Mouse (Mus musculus) lung, postnatal 0 days (tissue): ENCODE measurements around the gene Ppara. TPM values are rescaled to one million over a fixed set of nuclear protein-coding genes. Genes with fewer than 3 reads are reported as not detected.

Source experiments
- ATAC-seq: fragments of 200-750 bp; cut with Nextera tagmentation; 2 replicates; pipeline ENCODE4 v1.8.0; 2017; ENCODE audit warnings: moderate library complexity
- DNase-seq: peaks from one replicate; pipeline ENCODE4 v3.0.0-alpha.2; 2016; ENCODE audit warnings: low spot score
- H3K27ac ChIP-seq: fragments of 300-500 bp; sonication (generic); 2 replicates; pipeline ENCODE4 v1.5.1; 2014; ENCODE audit warnings: antibody characterized with exemption, mild to moderate bottlenecking, low read length, mixed read lengths
- H3K27me3 ChIP-seq: fragments of 300-500 bp; sonication (generic); replicated peaks from 2 replicates; pipeline ENCODE4 v1.6.1; 2014; ENCODE audit warnings: low read length, mixed read lengths; ENCODE audit not compliant: insufficient read depth
- H3K36me3 ChIP-seq: fragments of 300-500 bp; sonication (generic); 2 replicates; pipeline ENCODE4 v1.6.1; 2014; ENCODE audit warnings: low read length, mixed read lengths; ENCODE audit not compliant: insufficient read depth
- H3K4me1 ChIP-seq: fragments of 300-500 bp; sonication (generic); 2 replicates; pipeline ENCODE4 v1.6.1; 2014; ENCODE audit warnings: antibody characterized with exemption, low read depth, low read length, mixed read lengths; ENCODE audit not compliant: insufficient read depth
- H3K4me2 ChIP-seq: fragments of 300-500 bp; sonication (generic); replicated peaks from 2 replicates; pipeline ENCODE4 v1.6.1; 2014; ENCODE audit warnings: low read depth, mild to moderate bottlenecking, low read length, moderate library complexity, mixed read lengths
- H3K4me3 ChIP-seq: fragments of 300-500 bp; sonication (generic); 2 replicates; pipeline ENCODE4 v1.5.1; 2014; ENCODE audit warnings: low read depth, low read length
- H3K9ac ChIP-seq: fragments of 300-500 bp; sonication (generic); replicated peaks from 2 replicates; pipeline ENCODE4 v1.6.1; 2014; ENCODE audit warnings: low read depth, mild to moderate bottlenecking
- H3K9me3 ChIP-seq: fragments of 300-500 bp; sonication (generic); 2 replicates; pipeline ENCODE4 v1.6.1; 2016; ENCODE audit warnings: low read length, mixed read lengths
- CTCF ChIP-seq: IDR thresholded peaks from 2 replicates; pipeline ENCODE4 v1.5.1; 2016; ENCODE audit warnings: antibody characterized with exemption, mild to moderate bottlenecking
- EP300 ChIP-seq: IDR thresholded peaks from 2 replicates; pipeline ENCODE4 v1.6.1; 2016; ENCODE audit warnings: antibody characterized with exemption, mild to moderate bottlenecking, control low read depth
- WGBS: fragments of 180-500 bp; shearing (Covaris S2); extraction: QIAGEN DNeasy Blood & Tissue Kit; methylation state at CpG from one replicate; pipeline ENCODE4 v1.1.7; 2014; 5-methylcytosine and 5-hydroxymethylcytosine counted together
- polyA plus RNA-seq: library from polyadenylated mRNA; unstranded; fragments of >200 nt; fragmentation: Nextera tagmentation; extraction: Ambion mirVana; gene quantifications from 2 replicates; pipeline ENCODE4 v1.2.1, GENCODE M21; 2015

Ppara gene
- polyA plus RNA-seq, 1 experiment from 2014 or later: 5.1 TPM

DNA sequence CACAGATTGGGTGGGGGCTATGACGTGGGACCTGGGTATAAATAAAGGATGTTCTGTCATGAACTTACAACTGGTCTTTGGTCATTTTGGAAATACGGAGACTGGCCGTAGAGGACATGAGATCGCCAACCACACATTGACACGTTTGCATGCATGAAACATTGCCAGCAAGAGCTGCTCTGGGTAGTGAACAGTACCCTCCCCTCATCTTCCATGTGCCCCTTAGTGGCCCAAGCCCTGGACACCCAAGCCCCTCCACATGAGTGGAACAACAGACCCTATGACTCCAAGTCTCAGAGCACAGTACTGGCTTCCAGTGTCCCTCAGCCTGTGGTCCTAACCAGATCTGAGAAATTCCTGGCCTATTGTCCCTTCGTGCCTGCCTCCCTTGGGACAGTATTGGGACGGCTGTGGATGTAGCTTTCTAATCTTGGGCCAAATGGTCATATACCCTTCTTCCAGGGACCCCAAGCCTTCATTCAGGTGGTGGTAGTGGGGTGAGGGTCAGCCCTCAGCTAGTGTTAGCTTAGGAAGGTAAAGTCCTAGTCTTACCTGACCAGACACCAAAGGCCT lies 27.2 kb upstream of the Ppara start:
- DNase-seq: no peak
- Histone ChIP-seq H3K36me3 (0 out of 2 replicates have a peak, but pooled peaks cover 11% of the 10 kb centered on the region), H3K9me3 (no peaks in the 10 kb centered on the region), H3K27ac (no peak overlapping the region), H3K4me1 (0 out of 2 replicates have a peak, but pooled peaks cover 3% of the 10 kb centered on the region), H3K27me3 (no peaks in the 10 kb centered on the region), H3K4me2 (no peak overlapping the region), H3K9ac (no peak overlapping the region), H3K4me3 (no peak overlapping the region)
- ATAC-seq: no peak
- TF ChIP-seq EP300: no peak
- TF ChIP-seq CTCF: no peak
- WGBS: 85% methylated on average over 7 of the region's 7 CpGs

- no peak for ATAC-seq
- H3K9me3 ChIP-seq: no peaks in the 10 kb centered on the region
- no peak overlapping the region for H3K4me2 ChIP-seq
- H3K27me3 ChIP-seq: no peaks in the 10 kb centered on the region
- H3K27ac ChIP-seq: no peak overlapping the region; the same call in 1 of the 2 replicates
- 67% methylated on average over 2 of the region's 2 CpGs for WGBS
- no peak overlapping the region for H3K4me3 ChIP-seq
- H3K4me1 ChIP-seq: no peaks in the 10 kb centered on the region
- TF ChIP-seq EP300: no peak
- TF ChIP-seq CTCF: no peak
- H3K36me3 ChIP-seq: 0 out of 2 replicates have a peak, but pooled peaks cover 4% of the 10 kb centered on the region
- no peak for DNase-seq
- H3K9ac ChIP-seq: no peak overlapping the region
Observed at GRCm38 (mm10) chr15:85708217-85708616, 26.6 kb upstream of the Ppara start.

DNA sequence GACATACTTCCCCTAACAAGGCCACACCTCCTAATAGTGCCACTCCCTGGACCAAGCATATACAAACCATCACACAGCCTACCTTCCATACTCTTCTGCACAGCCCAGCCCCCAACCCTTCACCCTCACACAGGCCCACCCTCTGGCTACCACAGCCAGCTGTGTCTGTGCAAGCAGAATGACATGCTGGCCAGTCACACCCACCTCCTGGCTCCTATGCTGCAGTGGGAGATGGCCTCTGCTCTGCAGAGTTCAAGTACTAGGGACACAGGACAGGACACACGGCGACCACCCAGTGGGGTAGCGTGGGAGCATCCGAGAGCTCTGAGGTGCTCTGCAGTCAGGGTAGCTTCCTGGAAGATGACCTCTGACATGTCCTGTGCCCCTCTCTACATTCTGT lies 25.9 kb upstream of the Ppara start:
- peak; percentile 8; the same call in 1 of the 2 replicates for ATAC-seq
- H3K27me3 ChIP-seq: no peaks in the 10 kb centered on the region
- H3K27ac ChIP-seq: 0 out of 2 replicates have a peak overlapping the region, but pooled peaks have one; percentile 14

DNA sequence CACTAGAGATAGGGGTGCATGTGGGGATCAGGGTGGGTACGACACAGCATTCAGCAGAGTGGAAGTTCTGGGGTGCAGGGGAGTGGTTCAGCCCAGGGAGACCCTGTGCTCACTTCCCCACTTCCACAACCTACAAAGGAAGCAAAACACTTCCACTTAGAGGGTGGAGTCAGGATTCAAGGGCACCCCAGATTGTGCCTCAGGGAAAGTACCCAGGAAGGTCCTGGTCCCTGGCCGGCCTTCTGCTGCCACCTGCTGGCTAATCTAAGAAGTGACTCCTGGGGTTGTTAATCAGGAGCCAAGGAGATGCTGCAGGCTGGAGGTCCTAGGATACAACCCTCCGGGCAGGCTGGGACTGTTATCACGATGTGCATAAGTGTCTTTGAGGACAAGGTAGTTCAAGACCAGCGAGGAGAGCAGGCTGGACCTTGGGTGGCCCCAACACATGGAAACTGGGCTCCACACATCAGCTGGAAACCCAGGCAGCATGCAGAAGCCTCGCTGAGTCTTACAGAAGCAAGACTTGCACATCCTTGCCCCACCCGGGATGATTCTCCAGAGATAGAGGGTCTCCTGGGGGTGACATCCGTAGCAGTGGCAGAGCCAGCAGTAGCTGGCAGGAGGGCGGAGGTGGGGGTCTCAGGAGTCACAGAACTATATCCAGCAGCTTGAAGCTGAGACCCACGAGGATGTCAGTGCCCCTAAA lies 25.4 kb upstream of the Ppara start:
- no peaks in the 10 kb centered on the region for H3K4me1 ChIP-seq
- H3K4me3 ChIP-seq: no peak overlapping the region
- DNase-seq (peak; percentile 91), ATAC-seq (peak; percentile 61)
- TF ChIP-seq EP300 (peak; percentile 46), CTCF (peak; percentile 98)
- H3K27me3 ChIP-seq: no peaks in the 10 kb centered on the region
- WGBS: 31% methylated on average over 10 of the region's 10 CpGs
- H3K9ac ChIP-seq: no peak overlapping the region
- no peaks in the 10 kb centered on the region for H3K36me3 ChIP-seq
- H3K27ac ChIP-seq: peak overlapping the region; percentile 14; the same call in 1 of the 2 replicates
- no peaks in the 10 kb centered on the region for H3K9me3 ChIP-seq
- no peak overlapping the region for H3K4me2 ChIP-seq

More for the DNA sequence above, 25.9 kb upstream of the Ppara start:
- TF ChIP-seq CTCF (no peak), EP300 (no peak)
- no peaks in the 10 kb centered on the region for H3K4me1 ChIP-seq
- H3K9me3 ChIP-seq: no peaks in the 10 kb centered on the region
- H3K36me3 ChIP-seq: 0 out of 2 replicates have a peak, but pooled peaks cover 2% of the 10 kb centered on the region
- H3K9ac ChIP-seq: no peak overlapping the region
- no peak for DNase-seq
- WGBS: 71% methylated on average over 4 of the region's 4 CpGs
- no peak overlapping the region for H3K4me3 ChIP-seq
- no peak overlapping the region for H3K4me2 ChIP-seq

DNA sequence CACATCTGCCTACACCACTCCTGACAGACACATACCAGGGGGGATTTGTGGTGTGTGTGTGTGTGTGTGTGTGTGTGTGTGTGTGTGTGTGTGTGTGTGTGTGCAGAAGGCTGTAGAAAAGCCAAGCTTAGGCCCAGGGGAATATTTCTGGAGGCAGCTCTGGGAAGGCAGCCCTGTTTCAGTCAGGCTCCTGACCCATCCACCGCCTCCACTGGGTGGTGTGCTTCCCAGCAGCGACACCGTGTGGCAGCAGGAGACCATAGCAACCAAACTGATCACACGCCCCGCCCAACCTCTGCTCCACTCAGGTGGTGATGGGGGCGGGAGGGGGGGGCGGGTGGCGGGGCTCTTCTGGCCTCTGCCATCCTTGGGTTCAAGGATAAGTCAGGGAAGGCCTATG lies 24.6 kb upstream of the Ppara start:
- DNase-seq (peak; percentile 85), ATAC-seq (peak; percentile 54)
- WGBS: 10% methylated on average over 2 of the region's 8 CpGs
- no peaks in the 10 kb centered on the region for H3K9me3 ChIP-seq
- no peak overlapping the region for H3K9ac ChIP-seq
- no peak overlapping the region for H3K4me3 ChIP-seq
- H3K27ac ChIP-seq: no peak overlapping the region
- TF ChIP-seq EP300 (no peak), CTCF (peak; percentile 90)
- no peak overlapping the region for H3K4me2 ChIP-seq
- H3K27me3 ChIP-seq: no peaks in the 10 kb centered on the region
- H3K4me1 ChIP-seq: no peaks in the 10 kb centered on the region
- no peaks in the 10 kb centered on the region for H3K36me3 ChIP-seq

DNA sequence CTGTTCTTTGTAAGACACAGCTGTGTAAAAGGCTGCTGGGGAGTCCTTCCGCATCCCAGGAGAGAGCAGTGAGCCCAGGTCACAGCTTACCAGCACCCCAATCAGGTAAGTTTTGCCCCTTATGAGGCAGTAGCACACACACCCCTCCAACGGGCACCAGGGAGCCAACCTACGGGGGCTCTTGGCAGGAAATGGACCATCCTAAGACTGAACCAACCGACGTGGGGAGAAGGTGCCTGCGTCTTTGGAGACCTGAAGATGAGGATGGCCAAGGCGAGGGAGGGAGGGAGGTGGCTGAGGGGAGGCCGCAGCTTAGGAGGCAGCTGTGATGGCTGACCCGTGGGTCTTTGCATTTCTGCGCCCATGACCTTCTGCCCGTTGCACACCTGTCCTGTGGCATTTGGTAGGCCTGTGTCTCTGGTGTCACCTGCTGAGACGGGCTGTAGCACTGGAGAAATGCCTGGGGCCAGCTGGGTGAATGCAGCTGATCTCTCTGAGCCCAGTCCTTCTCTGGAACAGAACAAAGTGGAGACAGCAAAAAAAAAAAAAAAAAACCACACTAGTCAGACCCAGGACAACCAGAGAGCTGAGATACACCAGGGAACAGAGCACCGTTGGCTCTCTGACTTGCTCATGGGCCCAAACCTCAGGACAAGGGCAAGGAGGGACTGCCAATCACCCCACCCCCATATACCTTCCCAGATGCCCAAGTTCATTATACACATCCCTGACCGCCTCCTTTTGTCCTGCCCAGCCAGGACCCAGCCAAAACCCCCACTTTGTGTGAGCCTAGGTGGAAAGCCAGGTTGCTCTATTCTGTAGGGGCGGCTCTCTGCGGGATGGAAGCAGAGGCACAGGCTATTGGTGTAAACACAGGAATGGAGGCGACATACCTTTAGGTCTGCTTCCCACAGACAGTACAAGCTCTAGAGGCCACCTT lies 23.9 kb upstream of the Ppara start:
- no peak for ATAC-seq
- Histone ChIP-seq H3K4me3 (no peak overlapping the region), H3K27ac (no peak overlapping the region), H3K36me3 (no peaks in the 10 kb centered on the region), H3K9me3 (no peaks in the 10 kb centered on the region), H3K27me3 (no peaks in the 10 kb centered on the region), H3K4me1 (no peaks in the 10 kb centered on the region), H3K9ac (no peak overlapping the region), H3K4me2 (no peak overlapping the region)
- DNase-seq: no peak
- 77% methylated on average over 17 of the region's 17 CpGs for WGBS
- TF ChIP-seq EP300 (no peak), CTCF (no peak)
